Mouse (Mus musculus): ENCODE results near the gene Mrps26. TPM values are rescaled to one million over a fixed set of nuclear protein-coding genes. Genes with fewer than 3 reads are reported as not detected.

Mrps26 gene
- polyA plus RNA-seq, 1 experiment from 2014 or later = 77.0 TPM

DNA sequence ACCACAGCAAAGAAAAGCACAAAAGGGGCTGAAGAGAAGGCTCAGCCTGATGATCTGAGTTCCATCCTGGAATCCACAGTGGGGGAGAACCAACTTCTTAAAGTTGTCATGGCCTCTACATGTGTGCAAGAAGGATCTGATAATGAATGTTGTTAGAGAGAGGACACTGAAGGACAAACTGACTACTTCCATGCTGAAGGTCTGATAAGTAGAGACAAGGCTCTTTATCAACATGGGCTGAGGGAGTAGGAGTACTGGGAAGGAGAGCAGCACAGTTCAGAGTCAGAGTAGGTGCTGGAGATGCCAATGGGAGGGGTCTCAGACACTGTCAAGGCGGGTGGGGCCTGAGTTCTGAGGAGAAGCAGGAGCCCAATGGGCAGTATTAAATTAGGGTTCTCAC lies 32.1 kb downstream of the Mrps26 start:
- Histone ChIP-seq H3K9ac (no peak overlapping the region), H3K4me2 (replicated peaks) (no peak overlapping the region), H3K27ac (no peak overlapping the region), H3K4me1 (no peaks in the 10 kb centered on the region), H3K27me3 (no peaks in the 10 kb centered on the region), H3K9me3 (no peaks in the 10 kb centered on the region), H3K36me3 (peaks cover 72% of the 10 kb centered on the region), H3K4me3 (no peak overlapping the region)
- ATAC-seq (ENCODE audit: insufficient number of reproducible peaks, insufficient read depth, low FRiP score, low TSS enrichment) = no peak
- 79% methylated on average over 1 of the region's 1 CpGs for WGBS

DNA sequence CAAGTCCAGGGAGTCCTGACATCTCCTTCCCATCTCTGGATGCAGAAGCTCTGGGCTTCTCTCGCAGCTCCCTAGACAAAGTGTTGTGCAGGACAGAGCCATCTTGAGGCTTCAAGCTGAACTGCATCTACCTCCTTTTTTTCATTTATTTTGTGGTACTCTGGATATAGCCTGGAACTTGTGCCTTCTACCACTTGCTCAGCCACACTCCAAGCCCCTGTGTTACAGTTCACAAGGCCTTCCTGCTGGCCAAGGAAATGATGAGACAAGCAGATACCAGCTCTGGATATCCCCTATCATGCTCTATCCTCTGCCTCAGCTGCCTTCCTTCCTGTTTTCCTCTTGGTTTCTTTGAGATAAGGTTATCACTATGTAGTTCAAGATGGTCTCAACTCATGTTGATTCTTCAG lies 34.1 kb downstream of the Mrps26 start:
- H3K27me3 ChIP-seq = no peaks in the 10 kb centered on the region

DNA sequence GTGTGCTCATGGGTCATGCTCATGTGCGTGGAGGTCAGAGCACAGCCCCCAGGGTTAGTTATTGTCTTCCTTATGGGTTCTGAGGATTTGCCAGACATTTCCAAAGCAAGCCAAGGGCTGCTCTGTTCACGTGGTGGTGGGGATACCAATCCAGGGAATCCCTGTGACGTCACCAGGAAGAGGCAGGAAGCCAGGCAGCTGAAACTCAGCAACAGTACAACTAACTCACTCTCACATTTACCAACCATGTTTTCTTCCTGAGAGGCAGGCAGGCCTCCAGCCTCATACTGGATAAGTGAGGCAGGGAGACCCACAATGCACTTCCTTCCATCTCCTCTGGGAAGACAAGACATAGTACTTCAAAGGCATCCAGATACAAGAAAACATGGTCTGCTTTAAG lies 34.9 kb downstream of the Mrps26 start:
- Histone ChIP-seq H3K27me3 (no peaks in the 10 kb centered on the region), H3K9ac (no peak overlapping the region), H3K27ac (no peak overlapping the region), H3K4me2 (replicated peaks) (no peak overlapping the region), H3K4me3 (no peak overlapping the region), H3K4me1 (no peaks in the 10 kb centered on the region), H3K9me3 (no peaks in the 10 kb centered on the region), H3K36me3 (peaks cover 73% of the 10 kb centered on the region)
- ATAC-seq (ENCODE audit: insufficient number of reproducible peaks, insufficient read depth, low FRiP score, low TSS enrichment) = no peak
- WGBS = 71% methylated on average over 3 of the region's 3 CpGs

More for the DNA sequence above, 34.1 kb downstream of the Mrps26 start:
- H3K27ac ChIP-seq = no peak overlapping the region
- H3K36me3 ChIP-seq = peaks cover 65% of the 10 kb centered on the region
- no peaks in the 10 kb centered on the region for H3K9me3 ChIP-seq
- H3K4me3 ChIP-seq = no peak overlapping the region
- no peak overlapping the region for H3K4me2 ChIP-seq (replicated peaks)
- 38% methylated on average over 1 of the region's 1 CpGs for WGBS
- no peak overlapping the region for H3K9ac ChIP-seq
- H3K4me1 ChIP-seq = no peaks in the 10 kb centered on the region
- ATAC-seq (ENCODE audit: insufficient number of reproducible peaks, insufficient read depth, low FRiP score, low TSS enrichment) = no peak

DNA sequence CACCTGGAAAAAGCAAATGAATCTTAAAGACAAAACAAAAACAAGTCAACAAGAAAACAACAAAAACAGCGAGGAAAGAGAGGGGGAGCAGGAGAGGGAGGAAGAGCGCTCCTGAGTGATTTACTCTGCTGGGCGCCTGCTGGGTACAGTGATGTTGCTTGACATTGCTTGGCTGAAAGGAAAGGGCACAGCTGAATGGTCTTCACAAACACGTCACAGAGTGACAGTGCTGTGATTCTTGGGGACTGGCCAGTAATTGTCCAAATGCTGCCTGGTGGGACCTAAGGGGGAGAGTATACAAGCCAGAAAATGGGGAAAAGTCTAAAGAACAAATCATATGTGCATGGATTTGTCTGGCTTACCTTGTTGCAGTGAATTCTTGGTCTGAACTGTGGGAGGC lies 38.7 kb downstream of the Mrps26 start:
- 82% methylated on average over 4 of the region's 4 CpGs for WGBS
- H3K27ac ChIP-seq = no peak overlapping the region
- peaks cover 56% of the 10 kb centered on the region for H3K36me3 ChIP-seq
- no peaks in the 10 kb centered on the region for H3K27me3 ChIP-seq
- H3K4me3 ChIP-seq = no peak overlapping the region
- H3K4me2 ChIP-seq (replicated peaks) = no peak overlapping the region
- H3K9ac ChIP-seq = no peak overlapping the region
- no peaks in the 10 kb centered on the region for H3K4me1 ChIP-seq
- H3K9me3 ChIP-seq = no peaks in the 10 kb centered on the region
- ATAC-seq (ENCODE audit: insufficient number of reproducible peaks, insufficient read depth, low FRiP score, low TSS enrichment) = no peak

DNA sequence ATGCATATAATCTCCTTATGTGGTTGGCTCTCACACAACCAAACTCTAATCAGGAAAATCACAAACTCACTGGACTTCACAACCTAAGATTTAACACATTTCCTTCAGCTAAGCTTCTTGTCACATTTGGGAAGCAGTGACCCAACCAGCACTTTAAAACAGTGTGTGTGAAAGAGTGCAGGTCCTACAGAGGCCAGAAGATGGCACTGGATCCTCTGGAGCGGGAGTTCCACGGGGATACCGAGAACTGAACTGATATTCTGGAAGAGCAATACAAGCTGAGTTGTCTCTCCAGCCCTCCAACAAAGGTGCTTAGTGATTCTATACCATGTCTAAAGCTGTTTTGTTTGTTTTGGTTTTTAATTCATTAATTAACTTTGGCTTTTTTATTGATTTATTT lies 49.5 kb downstream of the Mrps26 start:
- WGBS = 72% methylated on average over 3 of the region's 3 CpGs
- no peak for ATAC-seq (ENCODE audit: insufficient number of reproducible peaks, insufficient read depth, low FRiP score, low TSS enrichment)
- Histone ChIP-seq H3K4me2 (replicated peaks) (no peak overlapping the region), H3K36me3 (peaks cover 33% of the 10 kb centered on the region), H3K27ac (no peak overlapping the region), H3K4me1 (no peaks in the 10 kb centered on the region), H3K27me3 (no peaks in the 10 kb centered on the region), H3K9me3 (no peaks in the 10 kb centered on the region), H3K9ac (no peak overlapping the region), H3K4me3 (no peak overlapping the region)

Small RNA genes lying within 50 kb of the gene (microRNA-seq; reads per million reads assigned to microRNA genes)
- not detected for gene Gm23876

Other genes starting within 250 kb of the Mrps26 start
- 98.0 and 106 TPM in 2 replicates for gene Cpxm1, start 166.2 kb upstream of the Mrps26 start, polyA plus RNA-seq (2016; fragmentation: Nextera tagmentation; extraction: Ambion mirVana)
- 0.15 TPM in 1 of 2 replicates, not detected in the other for gene Gm28372, start 158.5 kb upstream of the Mrps26 start, polyA plus RNA-seq (2016; fragmentation: Nextera tagmentation; extraction: Ambion mirVana)
- gene 1700020A23Rik, start 158.5 kb upstream of the Mrps26 start, polyA plus RNA-seq (2016; fragmentation: Nextera tagmentation; extraction: Ambion mirVana) = 0.60 TPM in 1 of 2 replicates, not detected in the other
- gene Tmem239, start 157.3 kb upstream of the Mrps26 start, polyA plus RNA-seq (2016; fragmentation: Nextera tagmentation; extraction: Ambion mirVana) = 0.20 TPM in 1 of 2 replicates, not detected in the other
- 119 and 122 TPM in 2 replicates for gene Vps16, start 139.4 kb upstream of the Mrps26 start, polyA plus RNA-seq (2016; fragmentation: Nextera tagmentation; extraction: Ambion mirVana)
- gene Pced1a, start 139.0 kb upstream of the Mrps26 start, polyA plus RNA-seq (2016; fragmentation: Nextera tagmentation; extraction: Ambion mirVana) = 14.7 TPM in 2 replicates
- 129 and 131 TPM in 2 replicates for gene Ptpra, start 113.5 kb upstream of the Mrps26 start, polyA plus RNA-seq (2016; fragmentation: Nextera tagmentation; extraction: Ambion mirVana)
- gene Oxt, start 12.4 kb downstream of the Mrps26 start, polyA plus RNA-seq (2016; fragmentation: Nextera tagmentation; extraction: Ambion mirVana) = not detected in 2 replicates
- gene Avp, start 18.8 kb downstream of the Mrps26 start, polyA plus RNA-seq (2016; fragmentation: Nextera tagmentation; extraction: Ambion mirVana) = not detected in 2 replicates
- 17.5 and 18.6 TPM in 2 replicates for gene Fastkd5, start 66.3 kb downstream of the Mrps26 start, polyA plus RNA-seq (2016; fragmentation: Nextera tagmentation; extraction: Ambion mirVana)
- 15.5 and 16.3 TPM in 2 replicates for gene Ubox5, start 66.3 kb downstream of the Mrps26 start, polyA plus RNA-seq (2016; fragmentation: Nextera tagmentation; extraction: Ambion mirVana)
- 6.2 and 6.5 TPM in 2 replicates for gene Lzts3, start 79.1 kb downstream of the Mrps26 start, polyA plus RNA-seq (2016; fragmentation: Nextera tagmentation; extraction: Ambion mirVana)
- 55.6 and 58.3 TPM in 2 replicates for gene Ddrgk1, start 100.9 kb downstream of the Mrps26 start, polyA plus RNA-seq (2016; fragmentation: Nextera tagmentation; extraction: Ambion mirVana)
- gene Itpa, start 103.9 kb downstream of the Mrps26 start, polyA plus RNA-seq (2016; fragmentation: Nextera tagmentation; extraction: Ambion mirVana) = 135 and 137 TPM in 2 replicates
- gene Slc4a11, start 133.8 kb downstream of the Mrps26 start, polyA plus RNA-seq (2016; fragmentation: Nextera tagmentation; extraction: Ambion mirVana) = 1.4 and 2.0 TPM in 2 replicates